Mouse (Mus musculus) frontal cortex, postnatal 14 days (tissue): Measurements from ENCODE around the gene Dusp28.

Experiments
- DNase-seq, 2 experiments: peaks; one replicate each; pipeline ENCODE4 v3.0.0; 2022; ENCODE audit warnings: low spot score in 2 of 2

Dusp28 gene

GRCm38 (mm10) chr1:92907632-92908360 is 1.0 kb downstream of the Dusp28 start:
- no peak for DNase-seq

GRCm38 (mm10) chr1:92908664-92909063 is 1.9 kb downstream of the Dusp28 start:
- no peak for DNase-seq

- DNase-seq, result no peak
Observed at GRCm38 (mm10) chr1:92909068-92909467, 2.3 kb downstream of the Dusp28 start.

GRCm38 (mm10) chr1:92910239-92910885 is 3.6 kb downstream of the Dusp28 start, which contains the start of gene Rnpepl1:
TSS of gene Rnpepl1 (plus strand) at chr1:92910783.
- peak; percentile 58 to 70 for DNase-seq

- DNase-seq, result peak; percentile 51 to 61
Observed at GRCm38 (mm10) chr1:92910925-92911720, 4.3 kb downstream of the Dusp28 start.

- peak in 1 of 2 experiments; percentile 15 for DNase-seq
Observed at GRCm38 (mm10) chr1:92911721-92912138, 4.9 kb downstream of the Dusp28 start.

GRCm38 (mm10) chr1:92912286-92912685 is 5.5 kb downstream of the Dusp28 start:
- peak in 1 of 2 experiments; percentile 3 for DNase-seq

GRCm38 (mm10) chr1:92914239-92914638 is 7.5 kb downstream of the Dusp28 start:
- peak in 1 of 2 experiments; percentile 2 for DNase-seq

GRCm38 (mm10) chr1:92914993-92915392 is 8.2 kb downstream of the Dusp28 start:
- DNase-seq, result peak in 1 of 2 experiments; percentile 4

- DNase-seq, result peak in 1 of 2 experiments; percentile 2
Observed at GRCm38 (mm10) chr1:92916725-92917124, 9.9 kb downstream of the Dusp28 start.

GRCm38 (mm10) chr1:92919151-92919550 is 12.4 kb downstream of the Dusp28 start:
- DNase-seq, result no peak

- DNase-seq, result no peak
Observed at GRCm38 (mm10) chr1:92919775-92920174, 13.0 kb downstream of the Dusp28 start.

- DNase-seq, result no peak
Observed at GRCm38 (mm10) chr1:92920474-92921200, 13.9 kb downstream of the Dusp28 start.

- no peak for DNase-seq
Observed at GRCm38 (mm10) chr1:92921496-92921895, 14.7 kb downstream of the Dusp28 start.

- no peak for DNase-seq
Observed at GRCm38 (mm10) chr1:92930171-92930706, 23.5 kb downstream of the Dusp28 start.

- DNase-seq, result no peak
Observed at GRCm38 (mm10) chr1:92933611-92934010, 26.8 kb downstream of the Dusp28 start.

GRCm38 (mm10) chr1:92934182-92934827 is 27.5 kb downstream of the Dusp28 start, which contains the start of gene Capn10:
TSS of gene Capn10 (plus strand) at chr1:92934376.
- peak; percentile 92 to 94 for DNase-seq

- no peak for DNase-seq
Observed at GRCm38 (mm10) chr1:92935054-92935962, 28.5 kb downstream of the Dusp28 start.

GRCm38 (mm10) chr1:92935977-92936376 is 29.2 kb downstream of the Dusp28 start:
- DNase-seq, result no peak

- no peak for DNase-seq
Observed at GRCm38 (mm10) chr1:92936467-92936866, 29.7 kb downstream of the Dusp28 start.
